ENCODE assay signal across 18 mouse cellular contexts in the genomic region with DNA sequence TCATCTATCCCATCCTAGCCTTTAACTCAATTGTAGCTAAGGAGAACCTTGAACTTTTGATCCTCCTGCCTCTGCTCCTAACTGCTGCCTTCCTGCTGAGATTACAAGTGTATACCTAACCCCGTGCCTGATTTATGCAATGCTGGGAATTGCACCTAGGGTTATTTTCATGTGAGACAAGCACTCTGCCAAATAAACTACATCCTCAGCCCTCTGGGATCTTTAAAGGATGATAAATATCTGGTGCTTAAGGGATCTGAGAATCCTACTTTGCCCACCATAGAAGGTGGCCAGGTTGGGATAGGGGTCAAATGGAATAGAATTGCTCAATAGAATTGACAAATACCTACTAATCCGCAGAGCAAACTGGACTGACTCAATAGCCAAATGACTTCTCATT. TPM values are rescaled to one million over a fixed set of nuclear protein-coding genes. Genes with fewer than 3 reads are reported as not detected.
"Had no signal": no experiment of that assay in that cellular context is flagged by ENCODE, and none has a peak within 500 bp of the region (broad histone marks: within the 10 kb centered on the region; RNA-seq: fewer than 3 reads in every experiment).

No protein-coding gene starts in this region.

- DNase-seq: cerebellum, adult 2 months; cerebellum, adult 8-10 months; cerebellum, adult 9-10 months; cerebellum, adult 9-11 months; cerebellum, postnatal 10 days; cerebellum, postnatal 14 days; cerebellum, postnatal 25 days; cerebellum, postnatal 36 days; embryo, embryonic 11 days; forebrain, postnatal 0 days; gastrocnemius, adult 2 months; gastrocnemius, postnatal 10 days; gastrocnemius, postnatal 14 days; gastrocnemius, postnatal 25 days; gastrocnemius, postnatal 36 days; heart, adult 18-20 months; heart, adult 2 months had no signal

RNA-seq across cellular contexts. Expression of a gene that starts 49.3 kb away (rescaled TPM):
- polyA plus RNA-seq: erythroblast, embryonic 14.5 days had no signal
